In the genomic region with DNA sequence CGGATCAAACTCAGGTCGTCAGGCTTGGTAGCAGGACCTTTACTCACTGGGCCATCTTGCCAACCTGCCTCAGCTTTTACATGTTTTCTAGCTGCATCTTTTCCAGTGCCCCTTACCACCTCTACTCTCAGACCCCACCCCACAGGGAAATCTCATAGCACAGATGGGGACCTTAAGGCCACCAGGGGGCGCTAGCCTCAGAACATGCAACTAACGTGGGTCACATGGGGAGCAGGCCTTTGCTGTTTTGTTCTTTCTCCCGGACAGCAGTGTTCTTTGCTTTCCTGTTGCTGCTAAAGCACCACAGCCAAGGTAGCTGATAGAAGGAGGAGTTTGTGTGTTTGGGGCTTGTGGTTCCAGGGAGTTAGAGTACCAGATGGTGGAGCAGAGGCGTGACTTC, we compare ENCODE assay signal across 10 mouse cellular contexts. TPM values are rescaled to one million over a fixed set of nuclear protein-coding genes. Genes with fewer than 3 reads are reported as not detected.
DNase-seq lines count a peak whose midpoint lies in the region; ATAC-seq and TF ChIP-seq lines count a peak whose summit lies in the region.
"Had no signal": no experiment of that assay in that cellular context is flagged by ENCODE, and none has a peak within 500 bp of the region (broad histone marks: within the 10 kb centered on the region; RNA-seq: fewer than 3 reads in every experiment).

No protein-coding gene starts in this region.

- DNase-seq in heart, adult 8-10 months (ENCODE audit: low spot score): peak; percentile 35
- DNase-seq in 3T3-L1 (ENCODE audit: low read depth, low spot score): peak; percentile 43
- peak; percentile 56 for DNase-seq in NIH3T3 (ENCODE audit: low read depth)
- peak; percentile 22 to 57 for DNase-seq in cerebellum, postnatal 14 days
- peak; percentile 82 for DNase-seq in induced T-regulatory cell, adult 2 months (ENCODE audit: low read depth)
- peak; percentile 62 for DNase-seq in mesoderm, embryonic 11.5 days (ENCODE audit: low read depth, low spot score)
- peak; percentile 72 for DNase-seq in thymus, adult 2 months

- no peaks in the 10 kb centered on the region for H3K27me3 ChIP-seq in heart, embryonic 11.5 days (ENCODE audit: control insufficient read depth, insufficient read depth, low read length)
- no peaks in the 10 kb centered on the region for H3K27me3 ChIP-seq in thymus, adult 2 months (ENCODE audit: control insufficient read depth, insufficient read depth, low read length)
- H3K27me3 ChIP-seq: embryonic facial prominence, embryonic 15.5 days; limb, embryonic 13.5 days had no signal

- H3K4me3 ChIP-seq in heart, embryonic 11.5 days (ENCODE audit: low read depth, low read length): no peak overlapping the region
- no peak overlapping the region for H3K4me3 ChIP-seq in thymus, adult 2 months (ENCODE audit: control insufficient read depth, insufficient read depth, low read length)
- H3K4me3 ChIP-seq: embryonic facial prominence, embryonic 15.5 days; limb, embryonic 13.5 days had no signal

- H3K9ac ChIP-seq in heart, embryonic 11.5 days (ENCODE audit: low read depth, low read length): no peak overlapping the region
- H3K9ac ChIP-seq: embryonic facial prominence, embryonic 15.5 days; limb, embryonic 13.5 days had no signal

- TF ChIP-seq POLR2A in thymus, adult 2 months (IDR thresholded peaks at IDR 0.05; ENCODE audit: control insufficient read depth, extremely low read depth, insufficient read depth, low read length, poor library complexity): no peak

- no peak for ATAC-seq in heart, embryonic 11.5 days (replicated peaks; ENCODE audit: insufficient number of reproducible peaks, low FRiP score, low TSS enrichment)

- H3K36me3 ChIP-seq in heart, embryonic 11.5 days (ENCODE audit: control insufficient read depth, insufficient read depth, low read length): peaks cover 15% of the 10 kb centered on the region
- H3K36me3 ChIP-seq in thymus, adult 2 months (ENCODE audit: control insufficient read depth, insufficient read depth, low read length): peaks cover 36% of the 10 kb centered on the region
- H3K36me3 ChIP-seq: embryonic facial prominence, embryonic 15.5 days had no signal

- peak; percentile 89; the same call in 1 of the 2 replicates for TF ChIP-seq CTCF in thymus, adult 2 months (IDR thresholded peaks at IDR 0.05; ENCODE audit: borderline replicate concordance, control insufficient read depth, extremely low read depth, insufficient read depth, low read length, poor library complexity)

- H3K27ac ChIP-seq in heart, embryonic 11.5 days (ENCODE audit: low read depth, low read length): no peak overlapping the region
- no peak overlapping the region for H3K27ac ChIP-seq in thymus, adult 2 months (ENCODE audit: control insufficient read depth, insufficient read depth, low read length)
- H3K27ac ChIP-seq: embryonic facial prominence, embryonic 15.5 days; limb, embryonic 13.5 days had no signal

- WGBS in heart, embryonic 11.5 days (ENCODE audit: insufficient replicate concordance): 53% methylated on average over 6 of the region's 6 CpGs
- 62% methylated on average over 6 of the region's 6 CpGs for WGBS in thymus, adult 2 months

- H3K9me3 ChIP-seq in heart, embryonic 11.5 days (replicated peaks; ENCODE audit: control insufficient read depth, low read length): no peaks in the 10 kb centered on the region
- H3K9me3 ChIP-seq: embryonic facial prominence, embryonic 15.5 days; limb, embryonic 13.5 days had no signal

- no peaks in the 10 kb centered on the region for H3K4me1 ChIP-seq in heart, embryonic 11.5 days (ENCODE audit: control insufficient read depth, insufficient read depth, low read length)
- H3K4me1 ChIP-seq in thymus, adult 2 months (replicated peaks; ENCODE audit: control insufficient read depth, insufficient read depth, low read length): no peaks in the 10 kb centered on the region
- H3K4me1 ChIP-seq: embryonic facial prominence, embryonic 15.5 days; limb, embryonic 13.5 days had no signal

- H3K4me2 ChIP-seq in heart, embryonic 11.5 days: no peak overlapping the region
- H3K4me2 ChIP-seq: embryonic facial prominence, embryonic 15.5 days; limb, embryonic 13.5 days had no signal

RNA-seq across cellular contexts. Expression of a gene that starts 23.3 kb away (rescaled TPM):
- total RNA-seq in heart, adult 8-10 months (2022): 10 to 100 TPM; 34.2 to 37.0 (median 36.1) TPM
- polyA plus RNA-seq in heart, embryonic 11.5 days (2014; fragmentation: Nextera tagmentation; extraction: Ambion mirVana): 8.9 and 12.6 TPM in 2 replicates
- 9.2 and 11.3 TPM in 2 replicates for polyA plus RNA-seq in thymus, adult 2 months (2012; rRNA removed)

RNA-seq across cellular contexts. Expression of a gene that starts 23.5 kb away (rescaled TPM):
- total RNA-seq in heart, adult 8-10 months (2022): 1 to 10 TPM; 1.8 to 3.1 (median 2.2) TPM
- 9.3 and 13.0 TPM in 2 replicates for polyA plus RNA-seq in heart, embryonic 11.5 days (2014; fragmentation: Nextera tagmentation; extraction: Ambion mirVana)
- polyA plus RNA-seq in thymus, adult 2 months (2012; rRNA removed): 4.3 and 6.3 TPM in 2 replicates
